10 mouse cellular contexts compared by ENCODE assay signal in the genomic region with DNA sequence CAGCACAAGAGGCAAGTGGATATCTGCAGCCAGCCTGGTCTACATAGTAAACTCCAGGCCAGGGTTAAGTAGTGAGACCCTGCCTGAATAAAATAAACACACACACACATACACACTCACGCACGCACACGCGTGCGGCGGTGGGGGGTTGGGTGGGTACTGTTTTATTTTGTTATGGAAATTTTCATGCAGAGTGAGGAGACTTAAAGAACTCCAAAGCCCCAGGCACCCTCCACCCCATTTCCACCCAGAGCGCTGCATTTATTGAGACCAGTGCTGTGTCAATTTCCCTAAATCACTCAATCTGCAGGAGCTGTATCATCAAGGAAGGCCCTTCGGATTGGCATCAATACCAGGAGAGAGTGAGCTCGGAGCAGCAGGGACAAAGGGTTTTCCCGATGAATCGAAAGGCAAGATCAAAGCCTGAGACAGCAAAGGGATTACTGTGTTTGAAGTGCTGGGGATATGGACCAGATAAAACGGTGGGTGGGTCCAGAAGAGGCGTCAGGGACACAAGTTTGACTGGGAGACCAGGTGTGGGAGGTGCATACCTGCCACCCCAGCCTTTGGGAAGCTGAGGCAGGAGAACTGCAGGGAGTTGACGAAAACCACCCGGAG. TPM values are rescaled to one million over a fixed set of nuclear protein-coding genes. Genes with fewer than 3 reads are reported as not detected.
A peak's percentile ranks its signal among the peaks of the same experiment; 100 is the strongest.
DNase-seq lines count a peak whose midpoint lies in the region; ATAC-seq and TF ChIP-seq lines count a peak whose summit lies in the region.
"Had no signal": no experiment of that assay in that cellular context is flagged by ENCODE, and none has a peak within 500 bp of the region (broad histone marks: within the 10 kb centered on the region; RNA-seq: fewer than 3 reads in every experiment).

No protein-coding gene starts in this region.

- H3K27me3 ChIP-seq in lung, embryonic 16.5 days (ENCODE audit: control insufficient read depth, insufficient read depth, low read depth, low read length): peaks cover 25% of the 10 kb centered on the region
- H3K27me3 ChIP-seq in limb, embryonic 14.5 days (ENCODE audit: control insufficient read depth, insufficient read depth, low read length): peaks cover under 1% of the 10 kb centered on the region; the same call in 1 of the 2 replicates
- H3K27me3 ChIP-seq in stomach, postnatal 0 days (ENCODE audit: control insufficient read depth, insufficient read depth, low read length): no peaks in the 10 kb centered on the region

- H3K36me3 ChIP-seq in lung, embryonic 16.5 days (ENCODE audit: control insufficient read depth, insufficient read depth, low read length): no peaks in the 10 kb centered on the region
- H3K36me3 ChIP-seq in limb, embryonic 14.5 days (ENCODE audit: control insufficient read depth, insufficient read depth, low read length): no peaks in the 10 kb centered on the region
- H3K36me3 ChIP-seq in stomach, postnatal 0 days (ENCODE audit: control insufficient read depth, insufficient read depth, low read length): no peaks in the 10 kb centered on the region

- DNase-seq in embryo, embryonic 10.5 days (ENCODE audit: low spot score): peak; percentile 24
- no peak for DNase-seq in embryo, embryonic 10 days (ENCODE audit: low spot score)
- DNase-seq in lung, postnatal 10 days: no peak
- DNase-seq in limb, embryonic 14.5 days (ENCODE audit: low spot score): no peak
- no peak for DNase-seq in stomach, postnatal 0 days (ENCODE audit: low spot score)
- DNase-seq in adrenal gland, postnatal 4 days (ENCODE audit: low spot score in 2 of 2): no peak
- DNase-seq in gastrocnemius, adult 18-20 months (ENCODE audit: low spot score): no peak

- ATAC-seq in lung, embryonic 16.5 days (ENCODE audit: low read depth): no peak
- ATAC-seq in limb, embryonic 14.5 days (ENCODE audit: low FRiP score, low read depth): no peak
- no peak for ATAC-seq in stomach, postnatal 0 days (ENCODE audit: low FRiP score, low TSS enrichment)

- peak overlapping the region; percentile 68 for H3K4me2 ChIP-seq in lung, embryonic 16.5 days (ENCODE audit: low read depth, low read length)
- peak overlapping the region; percentile 76 for H3K4me2 ChIP-seq in limb, embryonic 14.5 days (replicated peaks; ENCODE audit: low read depth, low read length, severe bottlenecking)
- peak overlapping the region; percentile 91; the same call in 1 of the 2 replicates for H3K4me2 ChIP-seq in stomach, postnatal 0 days (replicated peaks; ENCODE audit: low read depth)

- no peak for TF ChIP-seq CTCF in stomach, postnatal 0 days (IDR thresholded peaks at IDR 0.05; ENCODE audit: low read depth)

- no peak overlapping the region for H3K27ac ChIP-seq in lung, embryonic 16.5 days (ENCODE audit: low read length)
- peak overlapping the region; percentile 99 for H3K27ac ChIP-seq in limb, embryonic 14.5 days (replicated peaks; ENCODE audit: low read depth, low read length)
- no peak overlapping the region for H3K27ac ChIP-seq in stomach, postnatal 0 days (replicated peaks)

- 26% methylated on average over 15 of the region's 15 CpGs for WGBS in lung, embryonic 16.5 days
- WGBS in limb, embryonic 14.5 days: 19% methylated on average over 15 of the region's 15 CpGs
- 43% methylated on average over 15 of the region's 15 CpGs for WGBS in stomach, postnatal 0 days

- no peak overlapping the region for H3K4me3 ChIP-seq in lung, embryonic 16.5 days (ENCODE audit: low read length)
- H3K4me3 ChIP-seq in limb, embryonic 14.5 days (replicated peaks; ENCODE audit: low read length): peak overlapping the region; percentile 83
- H3K4me3 ChIP-seq in stomach, postnatal 0 days (ENCODE audit: low read depth, low read length): no peak overlapping the region

- peaks cover 3% of the 10 kb centered on the region; the same call in 1 of the 2 replicates for H3K9me3 ChIP-seq in lung, embryonic 16.5 days (ENCODE audit: control insufficient read depth, low read length)
- H3K9me3 ChIP-seq in limb, embryonic 14.5 days (ENCODE audit: control insufficient read depth, low read length): peaks cover 4% of the 10 kb centered on the region; the same call in 1 of the 2 replicates
- no peaks in the 10 kb centered on the region for H3K9me3 ChIP-seq in stomach, postnatal 0 days (ENCODE audit: control insufficient read depth, low read length)

- no peak for TF ChIP-seq EP300 in stomach, postnatal 0 days (optimal IDR thresholded peaks at IDR 0.05)

- TF ChIP-seq POLR2A in limb, embryonic 14.5 days (IDR thresholded peaks at IDR 0.05; ENCODE audit: borderline replicate concordance, extremely low read depth, insufficient read depth, insufficient read length): no peak

- H3K4me1 ChIP-seq in lung, embryonic 16.5 days (replicated peaks; ENCODE audit: control insufficient read depth, insufficient read depth, low read length): peaks cover 17% of the 10 kb centered on the region
- H3K4me1 ChIP-seq in limb, embryonic 14.5 days (ENCODE audit: control insufficient read depth, insufficient read depth, low read length): peaks cover 15% of the 10 kb centered on the region
- no peaks in the 10 kb centered on the region for H3K4me1 ChIP-seq in stomach, postnatal 0 days (replicated peaks; ENCODE audit: control insufficient read depth, insufficient read depth)

- no peak overlapping the region for H3K9ac ChIP-seq in lung, embryonic 16.5 days (ENCODE audit: low read length)
- no peak overlapping the region for H3K9ac ChIP-seq in limb, embryonic 14.5 days (ENCODE audit: low read depth, low read length, severe bottlenecking)
- no peak overlapping the region for H3K9ac ChIP-seq in stomach, postnatal 0 days (ENCODE audit: low read length)

RNA-seq across cellular contexts. Expression of a gene that starts 1.2 kb away (rescaled TPM):
- polyA plus RNA-seq in lung, embryonic 16.5 days (2015; fragmentation: Nextera tagmentation; extraction: Ambion mirVana): 30.4 and 31.8 TPM in 2 replicates
- 67.8 and 77.5 TPM in 2 replicates for polyA plus RNA-seq in limb, embryonic 14.5 days (2012; rRNA removed)
- polyA plus RNA-seq in limb, embryonic 14.5 days (2014; fragmentation: Nextera tagmentation; extraction: Ambion mirVana): 29.6 and 33.3 TPM in 2 replicates
- polyA plus RNA-seq in stomach, postnatal 0 days (2015; fragmentation: Nextera tagmentation; extraction: Ambion mirVana): 13.6 and 15.8 TPM in 2 replicates
- total RNA-seq in adrenal gland, postnatal 4 days (2021): 10 to 100 TPM; 11.1 to 16.2 TPM
- 1 to 10 TPM; 4.1 to 4.5 TPM for total RNA-seq in gastrocnemius, adult 18-20 months (2021)

RNA-seq across cellular contexts. Expression of a gene that starts 6.7 kb away (rescaled TPM):
- 0.33 and 0.43 TPM in 2 replicates for polyA plus RNA-seq in lung, embryonic 16.5 days (2015; fragmentation: Nextera tagmentation; extraction: Ambion mirVana)
- polyA plus RNA-seq in limb, embryonic 14.5 days (2012; rRNA removed): not detected in 2 replicates
- polyA plus RNA-seq in limb, embryonic 14.5 days (2014; fragmentation: Nextera tagmentation; extraction: Ambion mirVana): 0.19 TPM in 1 of 2 replicates, not detected in the other
- 0.07 and 0.10 TPM in 2 replicates for polyA plus RNA-seq in stomach, postnatal 0 days (2015; fragmentation: Nextera tagmentation; extraction: Ambion mirVana)
- not detected for total RNA-seq in adrenal gland, postnatal 4 days (2021)
- not detected for total RNA-seq in gastrocnemius, adult 18-20 months (2021)
- total RNA-seq: adrenal gland, adult 2 months; layer of hippocampus, adult 18-20 months had no signal
- polyA plus RNA-seq: adrenal gland, adult 2 months had no signal

RNA-seq across cellular contexts. Expression of a gene that starts 23.7 kb away (rescaled TPM):
- 1.4 and 1.8 TPM in 2 replicates for polyA plus RNA-seq in lung, embryonic 16.5 days (2015; fragmentation: Nextera tagmentation; extraction: Ambion mirVana)
- 19.5 and 21.1 TPM in 2 replicates for polyA plus RNA-seq in limb, embryonic 14.5 days (2012; rRNA removed)
- polyA plus RNA-seq in limb, embryonic 14.5 days (2014; fragmentation: Nextera tagmentation; extraction: Ambion mirVana): 1.7 and 2.1 TPM in 2 replicates
- polyA plus RNA-seq in stomach, postnatal 0 days (2015; fragmentation: Nextera tagmentation; extraction: Ambion mirVana): 3.4 and 4.5 TPM in 2 replicates
- total RNA-seq in adrenal gland, postnatal 4 days (2021): 10 to 100 TPM; 12.6 to 17.7 TPM
- 1 to 10 TPM; 2.3 to 3.4 TPM for total RNA-seq in gastrocnemius, adult 18-20 months (2021)

RNA-seq across cellular contexts. Expression of a gene that starts 24.9 kb away (rescaled TPM):
- 5.6 and 6.5 TPM in 2 replicates for polyA plus RNA-seq in lung, embryonic 16.5 days (2015; fragmentation: Nextera tagmentation; extraction: Ambion mirVana)
- polyA plus RNA-seq in limb, embryonic 14.5 days (2012; rRNA removed): 16.3 and 21.9 TPM in 2 replicates
- polyA plus RNA-seq in limb, embryonic 14.5 days (2014; fragmentation: Nextera tagmentation; extraction: Ambion mirVana): 10.7 TPM in 2 replicates
- polyA plus RNA-seq in stomach, postnatal 0 days (2015; fragmentation: Nextera tagmentation; extraction: Ambion mirVana): 4.3 and 5.7 TPM in 2 replicates
- total RNA-seq in adrenal gland, postnatal 4 days (2021): 10 to 100 TPM; 24.9 to 25.7 TPM
- 10 to 100 TPM; 11.5 to 16.2 TPM for total RNA-seq in gastrocnemius, adult 18-20 months (2021)

RNA-seq across cellular contexts. Expression of a gene that starts 40.4 kb away (rescaled TPM):
- polyA plus RNA-seq in lung, embryonic 16.5 days (2015; fragmentation: Nextera tagmentation; extraction: Ambion mirVana): 0.25 and 0.52 TPM in 2 replicates
- 0.35 and 0.51 TPM in 2 replicates for polyA plus RNA-seq in limb, embryonic 14.5 days (2012; rRNA removed)
- 1.7 and 2.0 TPM in 2 replicates for polyA plus RNA-seq in limb, embryonic 14.5 days (2014; fragmentation: Nextera tagmentation; extraction: Ambion mirVana)
- 61.2 and 62.9 TPM in 2 replicates for polyA plus RNA-seq in stomach, postnatal 0 days (2015; fragmentation: Nextera tagmentation; extraction: Ambion mirVana)
- not detected for total RNA-seq in adrenal gland, postnatal 4 days (2021)
- not detected for total RNA-seq in gastrocnemius, adult 18-20 months (2021)
- total RNA-seq: adrenal gland, adult 2 months; layer of hippocampus, adult 18-20 months had no signal
- polyA plus RNA-seq: adrenal gland, adult 2 months had no signal
